Mouse (Mus musculus): ENCODE data around the gene Slc9a3r2. TPM values are rescaled to one million over a fixed set of nuclear protein-coding genes. Genes with fewer than 3 reads are reported as not detected.

Gene Slc9a3r2
- polyA plus RNA-seq, 1 experiment from 2014 or later: 56.6 TPM

- Histone ChIP-seq H3K36me3 (peaks cover 12% of the 10 kb centered on the region), H3K4me3 (no peak overlapping the region), H3K27me3 (replicated peaks) (peaks cover 52% of the 10 kb centered on the region), H3K9me3 (replicated peaks) (no peaks in the 10 kb centered on the region), H3K4me2 (peak overlapping the region; percentile 43; the same call in 1 of the 2 replicates), H3K9ac (peak overlapping the region; percentile 28; the same call in 1 of the 2 replicates), H3K27ac (ENCODE audit: poor library complexity, severe bottlenecking) (peak overlapping the region; percentile 87), H3K4me1 (replicated peaks) (peaks cover 66% of the 10 kb centered on the region)
- 40% methylated on average over 3 of the region's 3 CpGs for WGBS
- ATAC-seq (ENCODE audit: insufficient number of reproducible peaks, low FRiP score): peak; percentile 17; the same call in 1 of the 2 replicates
Measured at GRCm38 (mm10) chr17:24645916-24646315, 4.2 kb downstream of the Slc9a3r2 start.

DNA sequence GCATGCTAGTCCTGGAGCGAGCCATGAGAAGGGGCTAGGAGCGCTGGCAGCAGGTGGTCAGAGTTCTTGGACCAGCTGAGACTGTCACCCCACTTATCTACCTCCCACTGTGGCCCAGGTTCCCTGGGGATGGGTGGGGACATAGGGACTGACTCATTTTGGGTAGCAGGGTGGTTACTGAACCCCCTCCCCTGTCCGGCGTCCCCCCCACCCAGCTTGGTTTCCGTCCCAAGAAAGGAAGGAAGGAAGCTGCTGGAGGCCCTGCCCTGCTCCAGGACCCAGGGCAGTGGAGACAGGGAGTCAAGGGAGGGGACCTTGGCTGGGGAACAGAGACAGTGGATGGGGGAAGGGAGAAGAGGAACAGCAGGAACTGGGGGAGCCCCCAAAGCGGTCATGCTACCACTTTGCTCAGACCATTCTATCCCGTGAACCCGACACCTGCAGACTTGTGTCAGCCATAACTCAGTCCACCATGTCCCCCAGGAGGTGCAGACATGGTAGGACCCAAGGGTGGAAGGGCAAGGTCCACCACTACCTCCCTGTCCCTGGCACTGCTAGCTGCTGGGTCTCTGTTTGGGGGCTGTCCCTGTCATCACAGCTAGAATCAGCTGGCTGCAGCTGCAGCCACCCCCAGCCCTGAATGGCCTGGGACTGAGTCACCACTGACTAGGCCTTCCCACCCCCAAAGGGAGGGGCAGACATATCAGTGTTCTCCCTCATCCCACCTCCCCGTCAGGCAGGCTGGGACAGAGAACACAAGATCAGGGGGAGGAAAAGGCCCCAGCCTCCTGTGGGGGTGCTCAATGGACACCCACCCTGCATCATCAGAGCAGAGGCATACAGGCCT, 5.0 kb downstream of the Slc9a3r2 start:
- Histone ChIP-seq H3K9me3 (replicated peaks) (no peaks in the 10 kb centered on the region), H3K9ac (peak overlapping the region; percentile 55; the same call in 1 of the 2 replicates), H3K36me3 (peaks cover 20% of the 10 kb centered on the region), H3K27me3 (replicated peaks) (peaks cover 52% of the 10 kb centered on the region), H3K27ac (ENCODE audit: poor library complexity, severe bottlenecking) (peak overlapping the region; percentile 87), H3K4me1 (replicated peaks) (peaks cover 63% of the 10 kb centered on the region), H3K4me2 (peak overlapping the region; percentile 43), H3K4me3 (0 out of 2 replicates have a peak overlapping the region, but pooled peaks have one; percentile 4)
- WGBS: 57% methylated on average over 9 of the region's 9 CpGs
- peak; percentile 52 for ATAC-seq (ENCODE audit: insufficient number of reproducible peaks, low FRiP score)

GRCm38 (mm10) chr17:24644030-24644715, 6.0 kb downstream of the Slc9a3r2 start:
- WGBS: 30% methylated on average over 7 of the region's 7 CpGs
- peak; percentile 44; the same call in 1 of the 2 replicates for ATAC-seq (ENCODE audit: insufficient number of reproducible peaks, low FRiP score)
- Histone ChIP-seq H3K4me1 (replicated peaks) (peaks cover 61% of the 10 kb centered on the region), H3K9ac (peak overlapping the region; percentile 55), H3K27ac (ENCODE audit: poor library complexity, severe bottlenecking) (peak overlapping the region; percentile 87), H3K4me3 (0 out of 2 replicates have a peak overlapping the region, but pooled peaks have one; percentile 4), H3K27me3 (replicated peaks) (peaks cover 56% of the 10 kb centered on the region), H3K9me3 (replicated peaks) (no peaks in the 10 kb centered on the region), H3K4me2 (peak overlapping the region; percentile 43), H3K36me3 (peaks cover 24% of the 10 kb centered on the region)

DNA sequence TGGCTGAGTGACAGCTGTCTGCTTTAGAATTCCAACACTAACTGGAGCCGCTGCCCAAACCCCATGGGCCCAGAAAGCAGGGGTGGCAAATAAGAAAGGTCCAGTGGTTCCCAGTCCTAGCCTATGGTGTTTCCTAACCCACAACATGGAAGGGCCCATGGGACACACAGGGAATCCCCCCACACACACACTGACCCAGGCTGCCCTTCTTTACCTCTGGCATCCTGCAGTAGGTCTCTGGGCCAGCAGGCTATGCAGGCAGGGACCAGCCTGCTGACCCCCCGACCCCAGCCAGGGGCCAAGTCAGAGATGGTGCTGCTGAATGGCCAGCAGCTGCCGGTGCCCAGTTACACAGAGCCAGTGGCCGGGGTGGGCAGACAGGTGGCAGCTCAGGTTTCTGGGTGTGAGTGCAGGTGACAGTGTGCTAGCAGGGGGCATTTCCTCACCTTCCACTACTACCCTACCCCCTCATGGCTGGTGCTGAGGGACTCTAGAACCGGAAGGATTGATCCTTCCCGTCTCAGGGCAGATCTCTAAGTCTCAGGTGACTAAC, 7.3 kb downstream of the Slc9a3r2 start:
- no peak overlapping the region for H3K4me3 ChIP-seq
- H3K27me3 ChIP-seq (replicated peaks): peaks cover 56% of the 10 kb centered on the region
- H3K4me2 ChIP-seq: no peak overlapping the region
- H3K9me3 ChIP-seq (replicated peaks): no peaks in the 10 kb centered on the region
- no peak overlapping the region for H3K27ac ChIP-seq (ENCODE audit: poor library complexity, severe bottlenecking)
- peaks cover 51% of the 10 kb centered on the region for H3K4me1 ChIP-seq (replicated peaks)
- peaks cover 30% of the 10 kb centered on the region for H3K36me3 ChIP-seq
- H3K9ac ChIP-seq: no peak overlapping the region
- ATAC-seq (ENCODE audit: insufficient number of reproducible peaks, low FRiP score): no peak
- WGBS: 74% methylated on average over 6 of the region's 6 CpGs

DNA sequence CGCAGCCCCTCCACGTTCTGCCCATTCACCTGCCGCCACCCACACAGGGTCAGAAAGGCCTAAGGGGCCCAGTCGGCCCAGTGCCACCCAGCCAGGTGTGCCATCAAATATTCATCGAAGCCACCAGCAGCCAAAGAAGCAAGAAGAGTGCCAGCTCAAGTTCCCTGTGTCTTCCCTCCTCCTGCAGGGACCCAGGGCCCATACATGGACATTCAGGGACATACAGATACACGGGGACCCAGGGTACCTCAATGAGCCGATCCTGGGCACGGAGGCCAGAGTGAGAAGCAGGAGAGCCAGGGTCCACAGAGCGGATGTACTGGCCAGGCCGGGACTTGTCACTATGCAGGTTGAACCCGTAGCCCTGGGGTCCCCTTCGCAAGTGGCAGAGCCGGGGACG, 8.2 kb downstream of the Slc9a3r2 start:
- no peak overlapping the region for H3K27ac ChIP-seq (ENCODE audit: poor library complexity, severe bottlenecking)
- 90% methylated on average over 14 of the region's 14 CpGs for WGBS
- no peaks in the 10 kb centered on the region for H3K9me3 ChIP-seq (replicated peaks)
- peaks cover 52% of the 10 kb centered on the region for H3K27me3 ChIP-seq (replicated peaks)
- ATAC-seq (ENCODE audit: insufficient number of reproducible peaks, low FRiP score): no peak
- H3K4me2 ChIP-seq: no peak overlapping the region
- peaks cover 30% of the 10 kb centered on the region for H3K36me3 ChIP-seq
- H3K4me1 ChIP-seq (replicated peaks): peaks cover 48% of the 10 kb centered on the region
- H3K4me3 ChIP-seq: no peak overlapping the region
- no peak overlapping the region for H3K9ac ChIP-seq

DNA sequence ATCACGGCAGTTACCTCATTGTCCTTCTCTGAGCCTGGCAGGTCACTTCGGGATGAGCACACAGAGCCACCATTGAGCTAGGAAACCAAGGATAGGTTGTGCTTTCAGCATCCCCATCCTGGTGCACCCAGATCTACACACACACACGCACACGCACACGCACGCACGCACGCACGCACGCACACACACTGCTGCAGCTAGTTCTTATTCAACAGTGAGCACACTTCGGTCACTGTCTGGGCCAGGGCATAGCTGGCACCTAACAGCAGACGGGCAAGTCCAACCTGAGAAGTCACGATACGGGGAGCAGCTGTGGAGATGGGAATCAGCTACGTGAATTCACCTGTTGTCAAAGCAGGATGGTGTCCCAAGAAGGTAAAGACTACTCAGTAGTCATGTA, 9.5 kb downstream of the Slc9a3r2 start:
- ATAC-seq (ENCODE audit: insufficient number of reproducible peaks, low FRiP score): no peak
- 93% methylated on average over 15 of the region's 15 CpGs for WGBS
- no peak overlapping the region for H3K4me2 ChIP-seq
- no peak overlapping the region for H3K9ac ChIP-seq
- H3K4me3 ChIP-seq: no peak overlapping the region
- H3K27me3 ChIP-seq (replicated peaks): peaks cover 52% of the 10 kb centered on the region
- H3K36me3 ChIP-seq: peaks cover 30% of the 10 kb centered on the region
- no peaks in the 10 kb centered on the region for H3K9me3 ChIP-seq (replicated peaks)
- H3K27ac ChIP-seq (ENCODE audit: poor library complexity, severe bottlenecking): peak overlapping the region; percentile 65; the same call in 1 of the 2 replicates
- peaks cover 45% of the 10 kb centered on the region for H3K4me1 ChIP-seq (replicated peaks)

GRCm38 (mm10) chr17:24640119-24640518, 10.0 kb downstream of the Slc9a3r2 start:
- Histone ChIP-seq H3K27me3 (replicated peaks) (peaks cover 56% of the 10 kb centered on the region), H3K9me3 (replicated peaks) (no peaks in the 10 kb centered on the region), H3K9ac (no peak overlapping the region), H3K36me3 (peaks cover 30% of the 10 kb centered on the region), H3K4me2 (no peak overlapping the region), H3K4me1 (replicated peaks) (peaks cover 45% of the 10 kb centered on the region), H3K4me3 (no peak overlapping the region), H3K27ac (ENCODE audit: poor library complexity, severe bottlenecking) (peak overlapping the region; percentile 65)
- WGBS: 83% methylated on average over 7 of the region's 7 CpGs
- no peak for ATAC-seq (ENCODE audit: insufficient number of reproducible peaks, low FRiP score)

- H3K4me1 ChIP-seq (replicated peaks): peaks cover 42% of the 10 kb centered on the region
- no peak overlapping the region for H3K9ac ChIP-seq
- WGBS: 66% methylated on average over 5 of the region's 5 CpGs
- H3K27ac ChIP-seq (ENCODE audit: poor library complexity, severe bottlenecking): peak overlapping the region; percentile 65
- H3K4me3 ChIP-seq: no peak overlapping the region
- H3K9me3 ChIP-seq (replicated peaks): no peaks in the 10 kb centered on the region
- no peak for ATAC-seq (ENCODE audit: insufficient number of reproducible peaks, low FRiP score)
- H3K27me3 ChIP-seq (replicated peaks): peaks cover 62% of the 10 kb centered on the region
- H3K36me3 ChIP-seq: peaks cover 30% of the 10 kb centered on the region
- no peak overlapping the region for H3K4me2 ChIP-seq
Measured at GRCm38 (mm10) chr17:24639571-24639988, 10.5 kb downstream of the Slc9a3r2 start.

DNA sequence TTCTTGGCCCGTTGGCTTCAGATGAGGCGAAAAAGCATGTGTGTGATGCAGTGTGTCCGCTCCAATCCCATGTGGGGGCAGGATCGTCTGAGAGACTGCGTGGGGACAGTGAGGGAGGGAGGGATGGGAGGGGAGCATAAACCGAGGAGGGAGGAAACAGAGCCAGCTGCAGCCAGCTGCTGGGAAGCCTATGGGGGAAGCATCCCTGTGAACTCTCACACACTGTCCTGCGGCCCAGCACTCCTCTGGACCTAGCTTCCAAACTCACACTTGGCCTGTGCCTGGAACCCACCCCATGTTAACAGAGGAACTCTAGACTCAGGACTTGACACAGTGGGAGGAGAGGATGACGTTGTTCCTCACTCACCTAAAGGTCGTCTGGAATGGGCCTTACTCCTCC, 11.3 kb downstream of the Slc9a3r2 start:
- Histone ChIP-seq H3K4me2 (no peak overlapping the region), H3K27ac (ENCODE audit: poor library complexity, severe bottlenecking) (peak overlapping the region; percentile 65), H3K27me3 (replicated peaks) (peaks cover 69% of the 10 kb centered on the region), H3K9me3 (replicated peaks) (no peaks in the 10 kb centered on the region), H3K4me1 (replicated peaks) (peaks cover 38% of the 10 kb centered on the region), H3K9ac (no peak overlapping the region), H3K36me3 (peaks cover 30% of the 10 kb centered on the region), H3K4me3 (no peak overlapping the region)
- ATAC-seq (ENCODE audit: insufficient number of reproducible peaks, low FRiP score): no peak
- WGBS: 64% methylated on average over 9 of the region's 9 CpGs

- Histone ChIP-seq H3K4me3 (no peak overlapping the region), H3K36me3 (peaks cover 30% of the 10 kb centered on the region), H3K27me3 (replicated peaks) (peaks cover 70% of the 10 kb centered on the region), H3K4me1 (replicated peaks) (peaks cover 41% of the 10 kb centered on the region), H3K9me3 (replicated peaks) (no peaks in the 10 kb centered on the region), H3K27ac (ENCODE audit: poor library complexity, severe bottlenecking) (no peak overlapping the region), H3K9ac (no peak overlapping the region), H3K4me2 (no peak overlapping the region)
- WGBS: 78% methylated on average over 4 of the region's 4 CpGs
- ATAC-seq (ENCODE audit: insufficient number of reproducible peaks, low FRiP score): no peak
Measured at GRCm38 (mm10) chr17:24638214-24638613, 11.9 kb downstream of the Slc9a3r2 start.

Data from heart, embryonic 12.5 days (tissue).